Mouse (Mus musculus): ENCODE results near the gene Cd38. TPM values are rescaled to one million over a fixed set of nuclear protein-coding genes. Genes with fewer than 3 reads are reported as not detected.

Gene Cd38
- polyA plus RNA-seq, 1 experiment from 2014 or later: 9.9 TPM

- WGBS: 14% methylated on average over 2 of the region's 2 CpGs
- no peaks in the 10 kb centered on the region for H3K4me1 ChIP-seq (ENCODE audit: control insufficient read depth, insufficient read depth, low read length)
- H3K9me3 ChIP-seq (replicated peaks; ENCODE audit: control insufficient read depth, low read length): no peaks in the 10 kb centered on the region
- H3K4me3 ChIP-seq (ENCODE audit: low read depth, low read length): no peak overlapping the region
- no peak for ATAC-seq (replicated peaks; ENCODE audit: insufficient number of reproducible peaks, low FRiP score, low TSS enrichment, low read depth)
- H3K4me2 ChIP-seq (ENCODE audit: low read depth, low read length): no peak overlapping the region
- H3K36me3 ChIP-seq (replicated peaks; ENCODE audit: control insufficient read depth, insufficient read depth, low read depth, low read length): no peaks in the 10 kb centered on the region
- no peak overlapping the region for H3K27ac ChIP-seq (replicated peaks; ENCODE audit: low read depth, low read length)
- no peak overlapping the region for H3K9ac ChIP-seq (replicated peaks; ENCODE audit: low read length)
- DNase-seq (ENCODE audit: low spot score): peak; percentile 7
- no peaks in the 10 kb centered on the region for H3K27me3 ChIP-seq (ENCODE audit: control insufficient read depth, insufficient read depth, low read length)
Observed at GRCm38 (mm10) chr5:43846227-43846626, 22.1 kb upstream of the Cd38 start.

DNA sequence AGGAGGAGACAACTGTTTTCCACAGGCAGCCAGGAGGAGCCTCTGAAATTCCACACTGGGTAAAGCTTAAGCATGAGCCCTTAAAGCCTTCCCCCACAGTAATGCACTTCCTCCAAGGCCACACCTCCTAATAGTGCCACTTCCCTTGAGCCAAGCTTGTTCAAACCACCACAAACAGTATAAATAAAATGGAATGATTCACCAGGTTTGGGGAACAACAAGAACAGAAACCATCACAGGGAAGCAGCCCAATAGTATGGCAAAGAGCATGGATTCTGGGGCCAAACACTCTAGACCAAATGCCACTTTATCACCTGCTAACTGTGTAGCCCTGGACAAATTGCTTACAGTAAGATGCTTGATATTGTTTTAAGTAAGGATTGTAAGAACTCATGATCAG, 20.8 kb upstream of the Cd38 start:
- DNase-seq (ENCODE audit: low spot score) (no peak), ATAC-seq (replicated peaks; ENCODE audit: insufficient number of reproducible peaks, low FRiP score, low TSS enrichment, low read depth) (no peak)
- no peaks in the 10 kb centered on the region for H3K9me3 ChIP-seq (replicated peaks; ENCODE audit: control insufficient read depth, low read length)
- no peaks in the 10 kb centered on the region for H3K36me3 ChIP-seq (replicated peaks; ENCODE audit: control insufficient read depth, insufficient read depth, low read depth, low read length)
- H3K4me2 ChIP-seq (ENCODE audit: low read depth, low read length): no peak overlapping the region
- no peaks in the 10 kb centered on the region for H3K27me3 ChIP-seq (ENCODE audit: control insufficient read depth, insufficient read depth, low read length)
- H3K27ac ChIP-seq (replicated peaks; ENCODE audit: low read depth, low read length): no peak overlapping the region
- H3K4me3 ChIP-seq (ENCODE audit: low read depth, low read length): no peak overlapping the region
- H3K9ac ChIP-seq (replicated peaks; ENCODE audit: low read length): no peak overlapping the region
- H3K4me1 ChIP-seq (ENCODE audit: control insufficient read depth, insufficient read depth, low read length): no peaks in the 10 kb centered on the region

- H3K27me3 ChIP-seq (ENCODE audit: control insufficient read depth, insufficient read depth, low read length): no peaks in the 10 kb centered on the region
- 86% methylated on average over 3 of the region's 3 CpGs for WGBS
- H3K9ac ChIP-seq (replicated peaks; ENCODE audit: low read length): no peak overlapping the region
Observed at GRCm38 (mm10) chr5:43848275-43848674, 20.1 kb upstream of the Cd38 start.

GRCm38 (mm10) chr5:43853096-43853867, 15.1 kb upstream of the Cd38 start:
- 84% methylated on average over 11 of the region's 11 CpGs for WGBS
- ATAC-seq (replicated peaks; ENCODE audit: insufficient number of reproducible peaks, low FRiP score, low TSS enrichment, low read depth) (no peak), DNase-seq (ENCODE audit: low spot score) (no peak)
- H3K4me2 ChIP-seq (ENCODE audit: low read depth, low read length): no peak overlapping the region
- no peaks in the 10 kb centered on the region for H3K36me3 ChIP-seq (replicated peaks; ENCODE audit: control insufficient read depth, insufficient read depth, low read depth, low read length)
- no peak overlapping the region for H3K27ac ChIP-seq (replicated peaks; ENCODE audit: low read depth, low read length)
- H3K4me3 ChIP-seq (ENCODE audit: low read depth, low read length): no peak overlapping the region
- H3K9ac ChIP-seq (replicated peaks; ENCODE audit: low read length): no peak overlapping the region
- H3K9me3 ChIP-seq (replicated peaks; ENCODE audit: control insufficient read depth, low read length): no peaks in the 10 kb centered on the region
- no peaks in the 10 kb centered on the region for H3K4me1 ChIP-seq (ENCODE audit: control insufficient read depth, insufficient read depth, low read length)
- no peaks in the 10 kb centered on the region for H3K27me3 ChIP-seq (ENCODE audit: control insufficient read depth, insufficient read depth, low read length)

More at GRCm38 (mm10) chr5:43848275-43848674, 20.1 kb upstream of the Cd38 start:
- DNase-seq (ENCODE audit: low spot score) (no peak), ATAC-seq (replicated peaks; ENCODE audit: insufficient number of reproducible peaks, low FRiP score, low TSS enrichment, low read depth) (no peak)
- Histone ChIP-seq H3K9me3 (replicated peaks; ENCODE audit: control insufficient read depth, low read length) (no peaks in the 10 kb centered on the region), H3K4me3 (ENCODE audit: low read depth, low read length) (no peak overlapping the region), H3K4me2 (ENCODE audit: low read depth, low read length) (no peak overlapping the region), H3K36me3 (replicated peaks; ENCODE audit: control insufficient read depth, insufficient read depth, low read depth, low read length) (no peaks in the 10 kb centered on the region), H3K4me1 (ENCODE audit: control insufficient read depth, insufficient read depth, low read length) (no peaks in the 10 kb centered on the region), H3K27ac (replicated peaks; ENCODE audit: low read depth, low read length) (no peak overlapping the region)

DNA sequence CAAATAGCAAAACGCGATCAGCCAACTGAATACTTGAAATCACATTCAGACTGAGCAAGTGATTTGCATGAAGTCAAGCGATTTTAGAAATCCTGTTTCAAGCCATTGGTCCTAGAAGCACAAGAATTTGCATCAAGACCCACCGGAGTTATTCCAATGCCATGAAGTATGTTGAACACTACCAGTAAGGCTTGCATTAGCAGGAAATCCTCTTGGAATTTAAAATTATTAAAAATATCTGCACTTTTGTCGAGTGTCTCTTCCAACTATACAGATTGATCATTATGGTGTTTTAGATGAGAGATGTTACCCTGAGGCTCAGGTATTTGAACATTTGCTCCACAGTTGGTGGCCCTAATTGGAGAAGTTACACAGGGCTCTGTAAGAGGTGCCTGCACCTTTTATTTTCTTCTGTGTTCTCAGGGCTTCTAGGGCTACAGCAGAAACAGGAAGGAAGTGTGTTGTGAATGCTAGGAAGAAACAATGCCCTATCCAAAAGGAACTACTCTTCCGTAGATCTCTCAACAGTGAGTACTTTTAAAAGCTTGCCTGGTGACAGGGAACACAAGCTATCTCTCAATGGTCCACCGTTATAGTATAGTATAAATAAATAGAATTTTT, 14.4 kb upstream of the Cd38 start:
- H3K4me1 ChIP-seq (ENCODE audit: control insufficient read depth, insufficient read depth, low read length): no peaks in the 10 kb centered on the region
- no peak overlapping the region for H3K27ac ChIP-seq (replicated peaks; ENCODE audit: low read depth, low read length)
- H3K36me3 ChIP-seq (replicated peaks; ENCODE audit: control insufficient read depth, insufficient read depth, low read depth, low read length): no peaks in the 10 kb centered on the region
- H3K4me2 ChIP-seq (ENCODE audit: low read depth, low read length): no peak overlapping the region
- WGBS: 85% methylated on average over 7 of the region's 7 CpGs
- DNase-seq (ENCODE audit: low spot score) (no peak), ATAC-seq (replicated peaks; ENCODE audit: insufficient number of reproducible peaks, low FRiP score, low TSS enrichment, low read depth) (no peak)
- no peak overlapping the region for H3K4me3 ChIP-seq (ENCODE audit: low read depth, low read length)
- H3K9ac ChIP-seq (replicated peaks; ENCODE audit: low read length): no peak overlapping the region
- H3K27me3 ChIP-seq (ENCODE audit: control insufficient read depth, insufficient read depth, low read length): no peaks in the 10 kb centered on the region
- H3K9me3 ChIP-seq (replicated peaks; ENCODE audit: control insufficient read depth, low read length): no peaks in the 10 kb centered on the region

GRCm38 (mm10) chr5:43855769-43856168, 12.6 kb upstream of the Cd38 start:
- H3K27ac ChIP-seq (replicated peaks; ENCODE audit: low read depth, low read length): no peak overlapping the region
- H3K36me3 ChIP-seq (replicated peaks; ENCODE audit: control insufficient read depth, insufficient read depth, low read depth, low read length): no peaks in the 10 kb centered on the region
- no peak overlapping the region for H3K4me2 ChIP-seq (ENCODE audit: low read depth, low read length)
- no peak for ATAC-seq (replicated peaks; ENCODE audit: insufficient number of reproducible peaks, low FRiP score, low TSS enrichment, low read depth)
- WGBS: 68% methylated on average over 2 of the region's 2 CpGs
- DNase-seq (ENCODE audit: low spot score): no peak
- no peak overlapping the region for H3K9ac ChIP-seq (replicated peaks; ENCODE audit: low read length)
- H3K4me1 ChIP-seq (ENCODE audit: control insufficient read depth, insufficient read depth, low read length): no peaks in the 10 kb centered on the region
- no peaks in the 10 kb centered on the region for H3K27me3 ChIP-seq (ENCODE audit: control insufficient read depth, insufficient read depth, low read length)
- no peak overlapping the region for H3K4me3 ChIP-seq (ENCODE audit: low read depth, low read length)
- no peaks in the 10 kb centered on the region for H3K9me3 ChIP-seq (replicated peaks; ENCODE audit: control insufficient read depth, low read length)

- no peak overlapping the region for H3K27ac ChIP-seq (replicated peaks; ENCODE audit: low read depth, low read length)
- no peaks in the 10 kb centered on the region for H3K4me1 ChIP-seq (ENCODE audit: control insufficient read depth, insufficient read depth, low read length)
- ATAC-seq (replicated peaks; ENCODE audit: insufficient number of reproducible peaks, low FRiP score, low TSS enrichment, low read depth) (no peak), DNase-seq (ENCODE audit: low spot score) (no peak)
- no peak overlapping the region for H3K4me3 ChIP-seq (ENCODE audit: low read depth, low read length)
- no peak overlapping the region for H3K9ac ChIP-seq (replicated peaks; ENCODE audit: low read length)
- no peaks in the 10 kb centered on the region for H3K27me3 ChIP-seq (ENCODE audit: control insufficient read depth, insufficient read depth, low read length)
- H3K9me3 ChIP-seq (replicated peaks; ENCODE audit: control insufficient read depth, low read length): no peaks in the 10 kb centered on the region
- H3K36me3 ChIP-seq (replicated peaks; ENCODE audit: control insufficient read depth, insufficient read depth, low read depth, low read length): no peaks in the 10 kb centered on the region
- no peak overlapping the region for H3K4me2 ChIP-seq (ENCODE audit: low read depth, low read length)
- 91% methylated on average over 8 of the region's 8 CpGs for WGBS
Observed at GRCm38 (mm10) chr5:43859663-43860062, 8.7 kb upstream of the Cd38 start.

DNA sequence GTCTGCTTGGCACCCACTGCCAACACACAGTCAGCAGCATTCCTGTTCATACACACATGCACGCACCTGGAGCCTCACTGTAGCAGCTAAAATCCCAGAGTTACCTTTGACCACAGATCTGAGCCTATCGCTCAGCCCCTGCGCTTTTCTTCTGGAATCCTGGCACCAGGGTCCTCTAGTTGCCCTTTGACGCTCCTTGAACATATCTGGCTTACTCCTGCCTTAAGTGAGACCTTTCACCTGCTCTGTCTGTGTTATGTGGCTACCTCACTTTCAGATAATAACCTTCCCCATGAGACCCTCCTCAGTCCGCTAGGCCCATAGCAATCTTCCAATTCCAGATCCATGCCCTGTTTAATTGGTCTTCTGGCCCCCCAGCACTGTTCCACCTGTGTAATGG, 8.3 kb upstream of the Cd38 start:
- Histone ChIP-seq H3K4me3 (ENCODE audit: low read depth, low read length) (no peak overlapping the region), H3K36me3 (replicated peaks; ENCODE audit: control insufficient read depth, insufficient read depth, low read depth, low read length) (no peaks in the 10 kb centered on the region), H3K9ac (replicated peaks; ENCODE audit: low read length) (no peak overlapping the region), H3K4me2 (ENCODE audit: low read depth, low read length) (no peak overlapping the region), H3K4me1 (ENCODE audit: control insufficient read depth, insufficient read depth, low read length) (no peaks in the 10 kb centered on the region), H3K27ac (replicated peaks; ENCODE audit: low read depth, low read length) (no peak overlapping the region), H3K27me3 (ENCODE audit: control insufficient read depth, insufficient read depth, low read length) (no peaks in the 10 kb centered on the region), H3K9me3 (replicated peaks; ENCODE audit: control insufficient read depth, low read length) (no peaks in the 10 kb centered on the region)
- WGBS: 83% methylated on average over 5 of the region's 5 CpGs
- no peak for ATAC-seq (replicated peaks; ENCODE audit: insufficient number of reproducible peaks, low FRiP score, low TSS enrichment, low read depth)
- DNase-seq (ENCODE audit: low spot score): no peak

Measured in embryonic facial prominence, embryonic 11.5 days (tissue).